Mouse (Mus musculus) kidney, postnatal 0 days (tissue): ENCODE measurements around the gene Macc1. TPM values are rescaled to one million over a fixed set of nuclear protein-coding genes. Genes with fewer than 3 reads are reported as not detected.
A peak's percentile ranks its signal among the peaks of the same experiment; 100 is the strongest.

Source experiments
- ATAC-seq: fragments of 200-750 bp; cut with Nextera tagmentation; replicated peaks from 2 replicates; pipeline ENCODE4 v1.8.0; 2017; ENCODE audit warnings: low read depth, moderate number of reproducible peaks, moderate TSS enrichment, moderate library complexity; ENCODE audit not compliant: low FRiP score
- DNase-seq: peaks from one replicate; pipeline ENCODE4 v3.0.0-alpha.2; 2016; ENCODE audit warnings: low spot score
- H3K27ac ChIP-seq: fragments of 300-500 bp; sonication (generic); 2 replicates; pipeline ENCODE4 v1.5.1; 2014; ENCODE audit warnings: mild to moderate bottlenecking
- H3K27me3 ChIP-seq: fragments of 300-500 bp; sonication (generic); 2 replicates; pipeline ENCODE4 v1.6.1; 2014; ENCODE audit warnings: low read length, mixed read lengths; ENCODE audit not compliant: insufficient read depth
- H3K36me3 ChIP-seq: fragments of 300-500 bp; sonication (generic); 2 replicates; pipeline ENCODE4 v1.6.1; 2014; ENCODE audit warnings: low read length, mixed read lengths; ENCODE audit not compliant: insufficient read depth
- H3K4me1 ChIP-seq: fragments of 300-500 bp; sonication (generic); replicated peaks from 2 replicates; pipeline ENCODE4 v1.6.1; 2014; ENCODE audit warnings: antibody characterized with exemption, low read length, mixed read lengths; ENCODE audit not compliant: insufficient read depth
- H3K4me2 ChIP-seq: fragments of 300-500 bp; sonication (generic); 2 replicates; pipeline ENCODE4 v1.6.1; 2014; ENCODE audit warnings: mild to moderate bottlenecking, low read length, moderate library complexity, mixed read lengths
- H3K4me3 ChIP-seq: fragments of 300-500 bp; sonication (generic); replicated peaks from 2 replicates; pipeline ENCODE4 v1.5.1; 2014; ENCODE audit warnings: low read depth, low read length
- H3K9ac ChIP-seq: fragments of 300-500 bp; sonication (generic); 2 replicates; pipeline ENCODE4 v1.6.1; 2014; ENCODE audit warnings: low read depth, low read length
- H3K9me3 ChIP-seq: fragments of 300-500 bp; sonication (generic); replicated peaks from 2 replicates; pipeline ENCODE4 v1.6.1; 2016; ENCODE audit warnings: low read length, inconsistent platforms, mixed read lengths
- CTCF ChIP-seq: IDR thresholded peaks from 2 replicates; pipeline ENCODE4 v1.5.1; 2016; ENCODE audit warnings: antibody characterized with exemption, low read depth, mild to moderate bottlenecking, moderate library complexity
- WGBS: fragments of 180-500 bp; shearing (Covaris S2); extraction: QIAGEN DNeasy Blood & Tissue Kit; methylation state at CpG from one replicate; pipeline ENCODE4 v1.1.7; 2014; 5-methylcytosine and 5-hydroxymethylcytosine counted together
- polyA plus RNA-seq: library from polyadenylated mRNA; unstranded; fragments of >200 nt; fragmentation: Nextera tagmentation; extraction: Ambion mirVana; gene quantifications from 2 replicates; pipeline ENCODE4 v1.2.1, GENCODE M21; 2015

Gene Macc1
- polyA plus RNA-seq, 1 experiment from 2014 or later = 0.78 TPM

- Histone ChIP-seq H3K4me1 (no peaks in the 10 kb centered on the region), H3K27ac (no peak overlapping the region), H3K9ac (no peak overlapping the region), H3K4me2 (no peak overlapping the region), H3K36me3 (no peaks in the 10 kb centered on the region), H3K4me3 (no peak overlapping the region), H3K27me3 (no peaks in the 10 kb centered on the region), H3K9me3 (no peaks in the 10 kb centered on the region)
- TF ChIP-seq CTCF = no peak
- no peak for DNase-seq
- ATAC-seq = no peak
- 97% methylated on average over 1 of the region's 1 CpGs for WGBS
Observed at GRCm38 (mm10) chr12:119381839-119382238, 67.8 kb downstream of the Macc1 start.

GRCm38 (mm10) chr12:119386243-119386642, 72.2 kb downstream of the Macc1 start:
- Histone ChIP-seq H3K9ac (no peak overlapping the region), H3K9me3 (no peaks in the 10 kb centered on the region), H3K27me3 (no peaks in the 10 kb centered on the region), H3K4me3 (no peak overlapping the region), H3K27ac (no peak overlapping the region), H3K4me1 (no peaks in the 10 kb centered on the region), H3K4me2 (no peak overlapping the region), H3K36me3 (no peaks in the 10 kb centered on the region)
- TF ChIP-seq CTCF = no peak
- no peak for DNase-seq
- ATAC-seq = no peak

- Histone ChIP-seq H3K36me3 (no peaks in the 10 kb centered on the region), H3K27me3 (no peaks in the 10 kb centered on the region), H3K4me1 (no peaks in the 10 kb centered on the region), H3K9ac (no peak overlapping the region), H3K4me2 (no peak overlapping the region), H3K4me3 (no peak overlapping the region), H3K9me3 (no peaks in the 10 kb centered on the region), H3K27ac (no peak overlapping the region)
- DNase-seq (no peak), ATAC-seq (no peak)
- 62% methylated on average over 2 of the region's 2 CpGs for WGBS
- TF ChIP-seq CTCF = no peak
Observed at GRCm38 (mm10) chr12:119386650-119387049, 72.6 kb downstream of the Macc1 start.

GRCm38 (mm10) chr12:119387925-119388324, 73.9 kb downstream of the Macc1 start:
- no peak overlapping the region for H3K9ac ChIP-seq
- H3K27ac ChIP-seq = no peak overlapping the region
- H3K9me3 ChIP-seq = no peaks in the 10 kb centered on the region
- H3K27me3 ChIP-seq = no peaks in the 10 kb centered on the region
- no peak overlapping the region for H3K4me3 ChIP-seq
- no peak for ATAC-seq
- no peak for TF ChIP-seq CTCF
- 84% methylated on average over 2 of the region's 2 CpGs for WGBS
- H3K4me2 ChIP-seq = no peak overlapping the region
- H3K4me1 ChIP-seq = no peaks in the 10 kb centered on the region
- no peaks in the 10 kb centered on the region for H3K36me3 ChIP-seq
- DNase-seq = no peak

- H3K36me3 ChIP-seq = no peaks in the 10 kb centered on the region
- no peak for ATAC-seq
- DNase-seq = peak; percentile 14
- no peak for TF ChIP-seq CTCF
- H3K9me3 ChIP-seq = no peaks in the 10 kb centered on the region
- H3K4me2 ChIP-seq = no peak overlapping the region
- no peak overlapping the region for H3K4me3 ChIP-seq
- H3K27ac ChIP-seq = no peak overlapping the region
- no peak overlapping the region for H3K9ac ChIP-seq
- 39% methylated on average over 3 of the region's 3 CpGs for WGBS
- H3K27me3 ChIP-seq = no peaks in the 10 kb centered on the region
- no peaks in the 10 kb centered on the region for H3K4me1 ChIP-seq
Observed at GRCm38 (mm10) chr12:119390192-119390684, 76.2 kb downstream of the Macc1 start.

- 82% methylated on average over 2 of the region's 2 CpGs for WGBS
- Histone ChIP-seq H3K4me1 (no peaks in the 10 kb centered on the region), H3K4me2 (no peak overlapping the region), H3K36me3 (no peaks in the 10 kb centered on the region), H3K27ac (no peak overlapping the region), H3K27me3 (no peaks in the 10 kb centered on the region), H3K9me3 (no peaks in the 10 kb centered on the region), H3K4me3 (no peak overlapping the region), H3K9ac (no peak overlapping the region)
- no peak for ATAC-seq
- TF ChIP-seq CTCF = no peak
- no peak for DNase-seq
Observed at GRCm38 (mm10) chr12:119398046-119398659, 84.1 kb downstream of the Macc1 start.

GRCm38 (mm10) chr12:119402273-119402672, 88.2 kb downstream of the Macc1 start:
- no peak overlapping the region for H3K27ac ChIP-seq
- H3K27me3 ChIP-seq = no peaks in the 10 kb centered on the region
- no peak overlapping the region for H3K4me2 ChIP-seq
- H3K36me3 ChIP-seq = no peaks in the 10 kb centered on the region
- ATAC-seq (no peak), DNase-seq (no peak)
- no peak overlapping the region for H3K4me3 ChIP-seq
- 93% methylated on average over 1 of the region's 1 CpGs for WGBS
- H3K9me3 ChIP-seq = no peaks in the 10 kb centered on the region
- no peak for TF ChIP-seq CTCF
- no peaks in the 10 kb centered on the region for H3K4me1 ChIP-seq
- no peak overlapping the region for H3K9ac ChIP-seq
